Mouse (Mus musculus): ENCODE results near the gene Slx4ip. TPM values are rescaled to one million over a fixed set of nuclear protein-coding genes. Genes with fewer than 3 reads are reported as not detected.

Slx4ip gene
- polyA plus RNA-seq, 1 experiment from 2014 or later, result 16.3 TPM

DNA sequence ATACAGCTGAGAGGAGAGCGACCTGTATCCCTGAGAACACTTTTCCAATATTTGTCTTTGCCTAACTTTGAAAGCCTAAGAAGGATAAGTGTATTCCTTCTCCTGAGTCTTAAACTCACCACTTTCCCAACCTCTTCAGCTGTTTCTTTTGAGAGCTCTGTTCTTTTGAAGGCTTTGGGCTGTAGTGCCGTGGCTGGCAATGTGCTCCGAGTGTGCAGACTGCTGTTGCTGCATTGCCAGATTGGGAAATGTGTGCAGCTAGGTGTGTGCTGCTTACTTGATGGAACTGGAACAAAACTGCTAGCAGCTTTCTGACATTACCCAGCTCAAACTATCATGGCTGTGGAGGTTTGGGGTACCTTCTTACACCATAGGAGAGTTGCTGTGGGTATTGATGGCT, 22.0 kb downstream of the Slx4ip start:
- WGBS, result 10% methylated on average over 3 of the region's 3 CpGs

DNA sequence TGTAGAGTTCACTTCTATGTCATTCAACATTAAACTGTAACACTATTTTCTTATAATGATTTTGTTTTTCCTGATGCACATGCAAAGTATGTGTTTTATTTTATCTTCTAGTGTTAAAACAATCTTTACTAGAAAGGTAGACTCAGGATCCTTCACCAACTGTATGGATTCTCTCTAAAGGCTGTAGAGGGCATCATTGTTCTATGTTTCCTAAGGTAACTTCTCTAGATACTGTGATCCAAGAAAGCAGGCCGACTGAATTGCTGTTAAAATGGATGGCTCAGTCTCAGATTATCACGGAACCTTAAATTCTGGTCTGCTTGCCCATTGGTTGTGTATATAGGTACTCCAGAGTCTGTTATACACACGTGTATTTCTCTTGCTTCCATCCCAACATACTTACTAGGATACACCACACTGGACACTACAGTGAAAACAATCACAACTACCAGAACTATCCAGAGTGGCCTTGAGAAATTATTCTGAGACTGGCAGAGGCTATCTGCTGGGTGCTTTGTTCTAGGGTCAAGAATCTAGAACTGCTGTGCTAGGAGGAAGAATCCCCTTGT, 23.4 kb downstream of the Slx4ip start:
- no peak overlapping the region for H3K27ac ChIP-seq
- H3K27me3 ChIP-seq, result no peaks in the 10 kb centered on the region
- 0 out of 2 replicates have a peak, but pooled peaks have one; percentile 61 for ATAC-seq
- H3K9me3 ChIP-seq, result no peaks in the 10 kb centered on the region
- no peak overlapping the region for H3K9ac ChIP-seq (replicated peaks)
- no peak overlapping the region for H3K4me2 ChIP-seq (replicated peaks)
- H3K4me3 ChIP-seq (replicated peaks), result no peak overlapping the region
- peaks cover 18% of the 10 kb centered on the region for H3K4me1 ChIP-seq (replicated peaks)
- no peaks in the 10 kb centered on the region for H3K36me3 ChIP-seq
- WGBS, result 42% methylated on average over 3 of the region's 3 CpGs

More for the DNA sequence above, 22.0 kb downstream of the Slx4ip start:
- no peak for ATAC-seq
- no peaks in the 10 kb centered on the region for H3K27me3 ChIP-seq
- no peak overlapping the region for H3K4me3 ChIP-seq (replicated peaks)
- H3K4me2 ChIP-seq (replicated peaks), result no peak overlapping the region
- no peak overlapping the region for H3K9ac ChIP-seq (replicated peaks)
- peaks cover 18% of the 10 kb centered on the region for H3K4me1 ChIP-seq (replicated peaks)
- no peaks in the 10 kb centered on the region for H3K9me3 ChIP-seq
- H3K36me3 ChIP-seq, result no peaks in the 10 kb centered on the region
- H3K27ac ChIP-seq, result no peak overlapping the region

DNA sequence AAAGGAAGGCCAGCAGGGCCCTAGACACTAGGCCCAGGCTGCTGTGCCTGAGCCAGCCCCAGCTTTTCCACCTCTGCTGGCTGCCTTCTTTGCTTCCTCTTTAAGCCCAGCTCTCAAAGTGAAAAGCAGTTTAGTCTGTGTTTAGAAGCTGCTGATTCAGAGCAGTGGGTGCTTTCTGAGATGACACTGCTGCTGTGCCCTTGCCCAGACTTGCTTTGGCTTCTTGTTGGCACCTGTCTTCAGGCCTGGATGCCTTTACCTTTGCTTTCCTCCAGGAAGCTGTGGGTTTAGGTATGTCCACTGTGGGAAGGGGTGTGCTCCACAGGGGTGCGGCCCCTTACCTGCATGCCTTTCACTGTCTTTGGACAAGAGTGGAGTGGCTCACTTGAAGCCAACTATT, 28.4 kb downstream of the Slx4ip start:
- Histone ChIP-seq H3K9me3 (no peaks in the 10 kb centered on the region), H3K4me2 (replicated peaks) (no peak overlapping the region), H3K27me3 (no peaks in the 10 kb centered on the region), H3K4me3 (replicated peaks) (no peak overlapping the region), H3K36me3 (no peaks in the 10 kb centered on the region), H3K4me1 (replicated peaks) (no peaks in the 10 kb centered on the region), H3K9ac (replicated peaks) (no peak overlapping the region), H3K27ac (no peak overlapping the region)
- ATAC-seq, result no peak
- 100% methylated on average over 1 of the region's 1 CpGs for WGBS

DNA sequence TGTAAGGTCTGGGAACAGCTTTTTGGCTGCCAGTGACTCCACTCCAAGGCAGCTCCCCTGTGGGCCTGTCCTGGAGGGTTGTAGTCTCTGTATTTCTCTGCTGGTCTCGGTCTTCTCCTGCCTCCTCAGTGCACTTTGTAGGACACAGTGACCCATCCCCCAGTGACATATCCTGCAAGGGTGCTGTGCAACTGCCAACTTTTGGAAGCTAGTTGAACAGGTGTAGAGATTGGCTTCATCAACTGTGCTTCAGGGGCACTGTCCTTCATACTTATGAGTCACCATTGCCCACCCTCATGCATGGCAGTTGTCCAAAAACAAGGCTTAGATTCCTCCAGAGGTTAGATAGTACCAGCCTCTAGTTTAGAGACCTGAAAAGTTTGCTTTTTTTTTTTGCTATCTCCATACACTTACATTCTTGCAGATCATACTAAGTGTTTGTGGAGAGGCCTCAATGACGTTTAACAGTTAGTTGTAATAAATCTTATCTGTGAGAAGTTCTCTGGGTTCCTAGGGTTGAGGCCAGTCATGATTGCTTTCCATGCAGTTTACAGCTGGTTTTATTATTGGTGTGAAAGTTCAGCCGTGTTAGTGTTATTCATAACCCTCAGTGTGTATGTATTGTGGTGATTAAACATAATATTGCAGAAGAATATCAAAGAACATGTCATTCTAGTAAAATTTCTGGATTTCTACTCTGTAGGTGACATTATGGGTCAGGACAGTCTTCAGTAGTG, 29.4 kb downstream of the Slx4ip start:
- H3K4me1 ChIP-seq (replicated peaks), result no peaks in the 10 kb centered on the region
- no peaks in the 10 kb centered on the region for H3K27me3 ChIP-seq
- no peak for ATAC-seq
- no peak overlapping the region for H3K4me3 ChIP-seq (replicated peaks)
- H3K27ac ChIP-seq, result no peak overlapping the region
- H3K4me2 ChIP-seq (replicated peaks), result no peak overlapping the region
- no peak overlapping the region for H3K9ac ChIP-seq (replicated peaks)
- WGBS, result 91% methylated on average over 3 of the region's 3 CpGs
- H3K36me3 ChIP-seq, result no peaks in the 10 kb centered on the region
- no peaks in the 10 kb centered on the region for H3K9me3 ChIP-seq

DNA sequence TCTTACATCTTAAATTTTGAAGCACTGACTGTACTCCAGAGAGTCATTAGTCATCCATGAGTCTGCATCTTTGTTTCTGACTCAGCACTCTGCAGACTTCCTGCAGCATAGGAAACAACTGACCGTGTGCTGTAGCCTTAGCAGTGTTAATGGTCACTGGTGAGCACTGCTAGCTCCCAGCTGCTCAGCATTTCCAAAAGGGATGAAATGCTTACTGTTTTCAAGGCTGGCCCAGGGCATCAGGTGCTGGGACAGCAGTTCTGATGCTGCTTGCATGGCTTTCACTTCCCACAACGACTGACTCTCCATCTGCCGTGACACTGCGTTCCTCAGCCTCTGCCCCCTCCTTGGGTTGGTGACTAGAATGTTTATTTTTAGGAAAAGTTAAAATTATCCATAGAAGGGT, 30.0 kb downstream of the Slx4ip start:
- Histone ChIP-seq H3K4me2 (replicated peaks) (no peak overlapping the region), H3K4me3 (replicated peaks) (no peak overlapping the region), H3K27me3 (no peaks in the 10 kb centered on the region), H3K9me3 (no peaks in the 10 kb centered on the region), H3K27ac (no peak overlapping the region), H3K9ac (replicated peaks) (no peak overlapping the region), H3K4me1 (replicated peaks) (no peaks in the 10 kb centered on the region), H3K36me3 (no peaks in the 10 kb centered on the region)
- 76% methylated on average over 4 of the region's 4 CpGs for WGBS
- ATAC-seq, result peak; percentile 27; the same call in 1 of the 2 replicates

DNA sequence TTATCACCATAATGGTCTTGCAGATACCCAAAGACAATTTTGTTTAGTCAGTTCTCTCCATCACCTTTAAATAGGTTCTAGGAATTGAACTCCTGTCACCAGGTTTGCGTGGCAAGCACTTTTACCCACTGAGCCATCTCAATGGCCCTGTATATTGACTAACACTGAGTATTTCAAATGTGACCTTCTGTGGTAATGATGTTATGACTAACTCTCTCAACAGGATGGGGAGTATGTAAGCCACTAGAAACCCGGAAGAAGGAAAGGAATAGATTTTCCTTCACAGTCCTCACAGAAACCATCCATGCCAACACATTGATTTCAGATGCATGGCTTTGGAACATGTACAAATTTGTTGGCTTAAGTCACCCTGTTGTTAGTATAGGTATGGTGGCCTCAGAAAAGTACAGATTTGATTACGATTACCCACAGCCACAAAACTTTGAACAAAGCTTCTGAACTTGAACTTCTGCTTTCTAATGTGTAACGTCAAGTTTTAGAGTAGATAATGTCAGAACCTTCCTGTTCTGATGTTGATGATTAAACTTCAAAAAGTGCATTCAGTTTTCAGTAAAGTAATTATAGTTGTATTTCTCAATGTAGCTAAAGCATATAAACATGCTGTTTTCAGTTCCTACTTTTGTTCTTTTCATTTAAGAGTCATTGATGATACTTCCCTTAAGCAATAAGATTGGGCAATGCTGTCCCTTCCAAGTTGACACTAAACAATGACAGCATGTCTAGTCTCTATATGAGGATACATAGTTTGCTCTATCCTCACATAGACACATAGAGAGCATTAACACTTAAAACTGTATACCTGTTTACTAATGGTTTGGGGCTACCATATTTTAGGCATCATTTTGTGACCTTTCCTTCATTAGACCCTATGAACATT, 45.6 kb downstream of the Slx4ip start:
- H3K9ac ChIP-seq (replicated peaks), result no peak overlapping the region
- H3K27ac ChIP-seq, result no peak overlapping the region
- no peaks in the 10 kb centered on the region for H3K4me1 ChIP-seq (replicated peaks)
- ATAC-seq, result no peak
- H3K9me3 ChIP-seq, result no peaks in the 10 kb centered on the region
- no peaks in the 10 kb centered on the region for H3K36me3 ChIP-seq
- no peaks in the 10 kb centered on the region for H3K27me3 ChIP-seq
- WGBS, result 92% methylated on average over 4 of the region's 4 CpGs
- H3K4me3 ChIP-seq (replicated peaks), result no peak overlapping the region
- H3K4me2 ChIP-seq (replicated peaks), result no peak overlapping the region

DNA sequence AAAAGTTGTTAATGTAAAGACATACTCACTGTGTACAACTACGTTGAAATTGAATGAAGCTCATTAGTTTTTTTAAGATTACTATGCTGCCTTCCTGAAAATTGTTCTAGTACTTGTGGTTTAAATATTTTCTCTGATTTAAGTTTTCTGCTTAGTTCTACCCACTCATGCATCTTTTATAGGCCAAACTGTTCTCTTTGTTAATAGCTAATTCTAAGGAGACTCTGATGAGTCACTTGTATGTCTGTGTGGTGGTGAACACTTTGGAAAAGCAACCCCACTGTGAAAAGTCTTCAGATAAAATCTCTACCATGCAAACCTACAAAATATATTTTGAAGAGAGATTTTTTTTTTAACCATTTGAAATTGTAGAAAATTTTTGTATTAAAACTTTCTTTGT, 47.2 kb downstream of the Slx4ip start:
- Histone ChIP-seq H3K27ac (no peak overlapping the region), H3K4me1 (replicated peaks) (no peaks in the 10 kb centered on the region), H3K4me3 (replicated peaks) (no peak overlapping the region), H3K27me3 (no peaks in the 10 kb centered on the region), H3K4me2 (replicated peaks) (no peak overlapping the region), H3K36me3 (no peaks in the 10 kb centered on the region), H3K9me3 (no peaks in the 10 kb centered on the region), H3K9ac (replicated peaks) (no peak overlapping the region)
- no peak for ATAC-seq
- 93% methylated on average over 1 of the region's 1 CpGs for WGBS

DNA sequence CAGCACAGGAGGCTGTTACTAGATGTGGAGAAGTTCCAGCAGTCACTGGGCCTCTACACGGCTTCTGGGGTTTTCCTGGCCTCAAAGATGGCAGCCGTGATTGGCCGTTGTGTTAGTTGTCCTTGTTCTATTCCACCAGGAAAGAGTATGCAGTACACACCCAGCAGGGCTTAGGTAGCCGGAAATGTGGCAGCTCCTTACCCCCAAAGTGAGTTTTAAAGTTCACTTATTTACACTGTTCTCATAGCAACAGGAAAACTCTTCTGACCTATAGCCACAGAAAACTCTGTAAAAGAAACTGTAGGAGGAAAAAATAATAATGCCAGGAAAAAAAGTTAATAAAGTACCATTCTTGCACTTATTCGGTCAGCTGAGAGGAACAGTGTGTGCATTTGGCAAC, 55.3 kb downstream of the Slx4ip start:
- 92% methylated on average over 5 of the region's 5 CpGs for WGBS
- Histone ChIP-seq H3K27me3 (no peaks in the 10 kb centered on the region), H3K9ac (replicated peaks) (no peak overlapping the region), H3K4me3 (replicated peaks) (no peak overlapping the region), H3K27ac (no peak overlapping the region), H3K36me3 (no peaks in the 10 kb centered on the region), H3K4me2 (replicated peaks) (no peak overlapping the region), H3K4me1 (replicated peaks) (no peaks in the 10 kb centered on the region), H3K9me3 (0 out of 2 replicates have a peak, but pooled peaks cover 3% of the 10 kb centered on the region)
- ATAC-seq, result no peak

DNA sequence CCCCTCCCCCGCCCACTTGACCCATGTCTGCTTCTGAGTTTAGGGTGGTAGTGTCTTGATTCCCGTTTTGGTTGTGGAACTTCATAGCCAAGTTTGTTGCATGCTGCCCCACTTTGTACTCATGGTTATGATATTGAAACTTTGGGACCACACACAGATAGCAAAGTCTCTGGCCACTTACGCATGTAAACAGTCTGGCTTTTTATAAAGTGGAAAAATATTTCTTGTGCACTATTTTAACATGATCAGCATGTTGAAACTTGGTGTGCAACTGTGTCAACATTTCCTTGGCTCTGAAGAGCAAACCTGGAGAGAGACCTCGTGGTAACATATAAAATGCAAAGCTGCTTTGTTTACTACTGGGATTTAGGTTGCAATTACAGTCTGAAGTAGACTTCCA, 56.5 kb downstream of the Slx4ip start:
- Histone ChIP-seq H3K9me3 (0 out of 2 replicates have a peak, but pooled peaks cover 3% of the 10 kb centered on the region), H3K4me3 (replicated peaks) (no peak overlapping the region), H3K9ac (replicated peaks) (no peak overlapping the region), H3K4me2 (replicated peaks) (no peak overlapping the region), H3K4me1 (replicated peaks) (no peaks in the 10 kb centered on the region), H3K27ac (no peak overlapping the region), H3K36me3 (no peaks in the 10 kb centered on the region), H3K27me3 (no peaks in the 10 kb centered on the region)
- 83% methylated on average over 4 of the region's 4 CpGs for WGBS
- ATAC-seq, result no peak

DNA sequence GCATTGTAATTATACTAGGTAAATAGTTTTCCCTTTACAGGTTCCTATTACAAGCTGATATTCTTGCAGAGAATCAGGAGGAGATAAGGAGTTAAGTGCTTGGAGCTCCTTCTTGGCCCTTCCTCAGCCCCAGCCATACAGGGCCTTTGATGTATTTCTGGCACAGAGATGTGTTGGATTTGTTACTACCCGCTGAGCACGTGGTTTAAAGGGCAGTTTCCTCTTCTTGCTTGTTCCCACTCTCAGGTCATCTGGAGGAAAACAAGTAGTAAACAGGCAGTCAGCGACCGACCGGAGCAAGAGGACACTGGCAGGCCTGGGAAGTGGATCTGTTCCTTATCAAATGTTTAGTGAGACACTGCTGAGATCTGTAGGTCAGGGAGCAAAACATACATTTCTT, 56.9 kb downstream of the Slx4ip start:
- Histone ChIP-seq H3K4me1 (replicated peaks) (no peaks in the 10 kb centered on the region), H3K27ac (no peak overlapping the region), H3K4me3 (replicated peaks) (no peak overlapping the region), H3K36me3 (no peaks in the 10 kb centered on the region), H3K9me3 (0 out of 2 replicates have a peak, but pooled peaks cover 3% of the 10 kb centered on the region), H3K4me2 (replicated peaks) (no peak overlapping the region), H3K27me3 (no peaks in the 10 kb centered on the region), H3K9ac (replicated peaks) (no peak overlapping the region)
- 64% methylated on average over 5 of the region's 5 CpGs for WGBS
- no peak for ATAC-seq

DNA sequence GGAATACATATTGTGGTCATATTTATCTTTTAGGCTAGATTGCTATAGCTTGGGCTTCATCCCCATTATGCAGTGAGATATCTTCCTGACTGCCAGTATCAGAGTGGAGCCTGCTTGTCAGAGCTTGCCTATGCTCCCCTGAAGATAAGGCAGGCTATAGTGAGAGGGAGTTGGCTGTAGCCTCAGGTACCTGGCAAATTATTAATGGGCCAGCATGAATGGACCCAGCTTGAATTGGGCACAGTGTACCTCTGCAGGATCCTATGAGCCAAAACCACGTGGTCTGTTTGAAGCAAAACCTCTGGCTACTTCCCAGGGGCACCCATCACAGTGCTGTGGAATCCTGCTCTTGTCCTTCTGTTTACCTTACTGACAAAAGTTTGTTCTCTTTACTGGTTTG, 61.2 kb downstream of the Slx4ip start:
- 70% methylated on average over 1 of the region's 1 CpGs for WGBS
- Histone ChIP-seq H3K4me2 (replicated peaks) (no peak overlapping the region), H3K27ac (no peak overlapping the region), H3K9me3 (no peaks in the 10 kb centered on the region), H3K27me3 (no peaks in the 10 kb centered on the region), H3K4me3 (replicated peaks) (no peak overlapping the region), H3K4me1 (replicated peaks) (no peaks in the 10 kb centered on the region), H3K9ac (replicated peaks) (no peak overlapping the region), H3K36me3 (no peaks in the 10 kb centered on the region)
- ATAC-seq, result no peak

All from midbrain, embryonic 13.5 days (tissue).